In genomic region chrX:10539009-10539408, GRCm38 (mm10) we compare ENCODE assay signal across 17 mouse cellular contexts. TPM values are rescaled to one million over a fixed set of nuclear protein-coding genes. Genes with fewer than 3 reads are reported as not detected.
A peak's percentile ranks its signal among the peaks of the same experiment; 100 is the strongest.
DNase-seq lines count a peak whose midpoint lies in the region; ATAC-seq and TF ChIP-seq lines count a peak whose summit lies in the region.
"Had no signal": no experiment of that assay in that cellular context is flagged by ENCODE, and none has a peak within 500 bp of the region (broad histone marks: within the 10 kb centered on the region; RNA-seq: fewer than 3 reads in every experiment).

No protein-coding gene starts in this region.

- no peak overlapping the region for H3K9ac ChIP-seq in heart, embryonic 15.5 days
- H3K9ac ChIP-seq in liver, adult 2 months (ENCODE audit: low read depth, low read length), result no peak overlapping the region
- no peak overlapping the region for H3K9ac ChIP-seq in liver, embryonic 11.5 days (ENCODE audit: low read depth, low read length)
- no peak overlapping the region for H3K9ac ChIP-seq in intestine, embryonic 16.5 days (ENCODE audit: low read depth, low read length)
- H3K9ac ChIP-seq: limb, embryonic 12.5 days; liver, postnatal 0 days had no signal

- H3K4me1 ChIP-seq in heart, embryonic 15.5 days (replicated peaks), result peaks cover 8% of the 10 kb centered on the region
- peaks cover 3% of the 10 kb centered on the region; the same call in 1 of the 2 replicates for H3K4me1 ChIP-seq in heart, embryonic 10.5 days
- peaks cover 3% of the 10 kb centered on the region; the same call in 1 of the 2 replicates for H3K4me1 ChIP-seq in liver, adult 2 months (ENCODE audit: control insufficient read depth, insufficient read depth, low read length)
- no peaks in the 10 kb centered on the region for H3K4me1 ChIP-seq in liver, embryonic 11.5 days (replicated peaks; ENCODE audit: control insufficient read depth, insufficient read depth, low read length)
- H3K4me1 ChIP-seq in intestine, embryonic 16.5 days (ENCODE audit: control insufficient read depth, insufficient read depth, low read length), result 0 out of 2 replicates have a peak, but pooled peaks cover 5% of the 10 kb centered on the region
- H3K4me1 ChIP-seq: limb, embryonic 12.5 days had no signal

- H3K27ac ChIP-seq in heart, embryonic 15.5 days, result peak overlapping the region; percentile 57
- H3K27ac ChIP-seq in heart, embryonic 10.5 days, result no peak overlapping the region
- H3K27ac ChIP-seq in liver, adult 2 months (replicated peaks; ENCODE audit: insufficient read depth, low read depth, low read length), result peak overlapping the region; percentile 74; the same call in 1 of the 2 replicates
- no peak overlapping the region for H3K27ac ChIP-seq in liver, embryonic 11.5 days (ENCODE audit: low read depth, low read length)
- H3K27ac ChIP-seq in intestine, embryonic 16.5 days (ENCODE audit: low read length), result peak overlapping the region; percentile 10; the same call in 1 of the 2 replicates
- H3K27ac ChIP-seq: forebrain, embryonic 10.5 days; hindbrain, embryonic 10.5 days; layer of hippocampus, adult 2 months; limb, embryonic 12.5 days had no signal

- WGBS in heart, embryonic 15.5 days, result 66% methylated on average over 2 of the region's 2 CpGs
- WGBS in heart, embryonic 10.5 days, result 89% methylated on average over 2 of the region's 2 CpGs
- 49% methylated on average over 2 of the region's 2 CpGs for WGBS in liver, adult 2 months
- 71% methylated on average over 2 of the region's 2 CpGs for WGBS in liver, embryonic 11.5 days
- WGBS in intestine, embryonic 16.5 days, result 50% methylated on average over 2 of the region's 2 CpGs

- H3K4me3 ChIP-seq in heart, embryonic 15.5 days, result no peak overlapping the region
- H3K4me3 ChIP-seq in heart, embryonic 10.5 days, result no peak overlapping the region
- H3K4me3 ChIP-seq in liver, adult 2 months (ENCODE audit: insufficient read depth, low read depth, low read length), result no peak overlapping the region
- H3K4me3 ChIP-seq in liver, embryonic 11.5 days (ENCODE audit: low read depth, low read length), result no peak overlapping the region
- no peak overlapping the region for H3K4me3 ChIP-seq in intestine, embryonic 16.5 days (ENCODE audit: low read length)
- H3K4me3 ChIP-seq: forebrain, embryonic 10.5 days; hindbrain, embryonic 10.5 days; layer of hippocampus, adult 2 months; limb, embryonic 12.5 days had no signal

- DNase-seq in heart, embryonic 10.5 days (ENCODE audit: low spot score), result no peak
- no peak for DNase-seq in liver, adult 2 months (ENCODE audit: extremely low read depth, low read depth, low spot score)
- DNase-seq in liver, embryonic 11.5 days (ENCODE audit: low spot score), result no peak
- peak; percentile 14 for DNase-seq in lung, postnatal 14 days
- DNase-seq in cerebellum, adult 11-12 months, result no peak
- DNase-seq in cerebellum, postnatal 10 days, result no peak
- DNase-seq: B cell, adult 2 months; thymus, postnatal 4 days had no signal

- H3K79me2 ChIP-seq in liver, adult 2 months (ENCODE audit: control insufficient read depth, insufficient read depth, low read length), result no peaks in the 10 kb centered on the region

- H3K27me3 ChIP-seq in heart, embryonic 15.5 days, result no peaks in the 10 kb centered on the region
- no peaks in the 10 kb centered on the region for H3K27me3 ChIP-seq in heart, embryonic 10.5 days (ENCODE audit: insufficient read depth, poor library complexity, severe bottlenecking)
- no peaks in the 10 kb centered on the region for H3K27me3 ChIP-seq in liver, adult 2 months (ENCODE audit: control insufficient read depth, insufficient read depth, low read length)
- H3K27me3 ChIP-seq in liver, embryonic 11.5 days (replicated peaks; ENCODE audit: control insufficient read depth, insufficient read depth, low read length), result no peaks in the 10 kb centered on the region
- no peaks in the 10 kb centered on the region for H3K27me3 ChIP-seq in intestine, embryonic 16.5 days (replicated peaks; ENCODE audit: control insufficient read depth, insufficient read depth, low read length)
- H3K27me3 ChIP-seq: limb, embryonic 12.5 days had no signal

- TF ChIP-seq POLR2A in liver, adult 2 months (IDR thresholded peaks at IDR 0.05; ENCODE audit: extremely low read depth, insufficient read depth, low read length), result no peak

- H3K4me2 ChIP-seq in heart, embryonic 15.5 days, result no peak overlapping the region
- no peak overlapping the region for H3K4me2 ChIP-seq in liver, embryonic 11.5 days
- no peak overlapping the region for H3K4me2 ChIP-seq in intestine, embryonic 16.5 days (ENCODE audit: low read depth, low read length)
- H3K4me2 ChIP-seq: limb, embryonic 12.5 days; midbrain, embryonic 11.5 days had no signal

- H3K9me3 ChIP-seq in heart, embryonic 15.5 days (replicated peaks), result no peaks in the 10 kb centered on the region
- H3K9me3 ChIP-seq in heart, embryonic 10.5 days, result no peaks in the 10 kb centered on the region
- no peaks in the 10 kb centered on the region for H3K9me3 ChIP-seq in liver, embryonic 11.5 days (ENCODE audit: control insufficient read depth, low read length)
- H3K9me3 ChIP-seq in intestine, embryonic 16.5 days (ENCODE audit: control insufficient read depth, low read length), result no peaks in the 10 kb centered on the region
- H3K9me3 ChIP-seq: forebrain, embryonic 10.5 days; hindbrain, embryonic 10.5 days; limb, embryonic 12.5 days had no signal

- no peaks in the 10 kb centered on the region for H3K36me3 ChIP-seq in heart, embryonic 15.5 days
- H3K36me3 ChIP-seq in heart, embryonic 10.5 days, result no peaks in the 10 kb centered on the region
- H3K36me3 ChIP-seq in liver, adult 2 months (ENCODE audit: control insufficient read depth, insufficient read depth, low read length), result no peaks in the 10 kb centered on the region
- H3K36me3 ChIP-seq in liver, embryonic 11.5 days (ENCODE audit: control insufficient read depth, insufficient read depth, low read length), result no peaks in the 10 kb centered on the region
- H3K36me3 ChIP-seq in intestine, embryonic 16.5 days (ENCODE audit: control insufficient read depth, insufficient read depth, low read length), result no peaks in the 10 kb centered on the region
- H3K36me3 ChIP-seq: forebrain, embryonic 10.5 days; hindbrain, embryonic 10.5 days; limb, embryonic 12.5 days had no signal

- ATAC-seq in heart, embryonic 15.5 days (replicated peaks; ENCODE audit: insufficient number of reproducible peaks, insufficient read depth, low FRiP score, low read depth), result no peak
- ATAC-seq in liver, embryonic 11.5 days (replicated peaks; ENCODE audit: low FRiP score), result no peak
- peak; percentile 64; the same call in 1 of the 2 replicates for ATAC-seq in intestine, embryonic 16.5 days
- ATAC-seq: Patski had no signal

- TF ChIP-seq CTCF in liver, adult 2 months (IDR thresholded peaks at IDR 0.05; ENCODE audit: low read depth, low read length), result no peak

RNA-seq across cellular contexts. Expression of gene Tspan7, which starts 54.1 kb away (rescaled TPM):
- polyA plus RNA-seq in heart, embryonic 15.5 days (2015; fragmentation: Nextera tagmentation; extraction: Ambion mirVana), result 85.3 and 86.0 TPM in 2 replicates
- 65.2 and 72.4 TPM in 2 replicates for polyA plus RNA-seq in heart, embryonic 10.5 days (2016; fragmentation: Nextera tagmentation; extraction: Ambion mirVana)
- 11.9 and 12.7 TPM in 2 replicates for total RNA-seq in liver, adult 2 months (2014; rRNA removed)
- polyA plus RNA-seq in liver, adult 2 months (2012; rRNA removed), result 18.4 and 27.0 TPM in 2 replicates
- 56.0 and 57.1 TPM in 2 replicates for polyA plus RNA-seq in liver, embryonic 11.5 days (2014; fragmentation: Nextera tagmentation; extraction: Ambion mirVana)
- polyA plus RNA-seq in intestine, embryonic 16.5 days (2015; fragmentation: Nextera tagmentation; extraction: Ambion mirVana), result 166 and 168 TPM in 2 replicates

Comparison
In these comparisons a context has a peak if more than half of its experiments do, and no peak if none do; other contexts are left out.
1. H3K27ac ChIP-seq: peak in heart, embryonic 15.5 days (single experiment), liver, adult 2 months (single experiment) and intestine, embryonic 16.5 days (single experiment); none in heart, embryonic 10.5 days (single experiment) and liver, embryonic 11.5 days (single experiment).